Comparison of ENCODE assay signal across 19 mouse cellular contexts in genomic region chr3:52498506-52499228, GRCm38 (mm10).
DNase-seq lines count a peak whose midpoint lies in the region; ATAC-seq lines count a peak whose summit lies in the region.
"Had no signal": no experiment of that assay in that cellular context is flagged by ENCODE, and none has a peak within 500 bp of the region (broad histone marks: within the 10 kb centered on the region; RNA-seq: fewer than 3 reads in every experiment).

No protein-coding gene starts in this region.

- peak; percentile 6 to 35 for DNase-seq in left cerebral cortex, postnatal 25 days (ENCODE audit: low spot score in 2 of 2)
- no peak for DNase-seq in left cerebral cortex, adult 9 months (ENCODE audit: low spot score in 2 of 2)
- peak; percentile 45 for DNase-seq in CD4-positive, CD25-positive, alpha-beta regulatory T cell, adult 2 months (ENCODE audit: low read depth, low spot score)
- peak; percentile 43 for DNase-seq in brain, adult 2 months (ENCODE audit: low read depth, low spot score)
- DNase-seq in retina, embryonic 14.5 days (ENCODE audit: low spot score), result no peak
- no peak for DNase-seq in cerebellum, postnatal 36 days
- DNase-seq in ovary, postnatal 14 days (ENCODE audit: low spot score), result no peak
- DNase-seq: cerebellum, adult 8-10 months; gastrocnemius, adult 2 months; heart, adult 18-20 months; heart, postnatal 36 days; kidney, adult 18-20 months; kidney, postnatal 10 days; lung, adult 2 months; lung, postnatal 4 days; thymus, postnatal 14 days had no signal

- intact Hi-C loops in left cerebral cortex, postnatal 25 days (cut with DNase I), result no loop called here

- ATAC-seq in monocyte, adult 5-6 weeks (replicated peaks; ENCODE audit: insufficient number of reproducible peaks, low FRiP score, low TSS enrichment, poor library complexity, severe bottlenecking), result peak; percentile 60
- ATAC-seq: forebrain, embryonic 15.5 days; hindbrain, embryonic 16.5 days had no signal

Comparison
In these comparisons a context has a peak if more than half of its experiments do, and no peak if none do; other contexts are left out.
1. DNase-seq: peak in left cerebral cortex, postnatal 25 days (2 of 2), CD4-positive, CD25-positive, alpha-beta regulatory T cell, adult 2 months (single experiment) and brain, adult 2 months (single experiment); none in left cerebral cortex, adult 9 months (0 of 2), retina, embryonic 14.5 days (single experiment), cerebellum, postnatal 36 days (0 of 2) and ovary, postnatal 14 days (single experiment).